In genomic region chr14:21118095-21118494, GRCm38 (mm10) we compare ENCODE assay signal across 14 mouse cellular contexts.
"Had no signal": no experiment of that assay in that cellular context is flagged by ENCODE, and none has a peak within 500 bp of the region (broad histone marks: within the 10 kb centered on the region; RNA-seq: fewer than 3 reads in every experiment).

No protein-coding gene starts in this region.

- H3K4me2 ChIP-seq: limb, embryonic 15.5 days; liver, embryonic 13.5 days; midbrain, embryonic 12.5 days; neural tube, embryonic 13.5 days; stomach, embryonic 15.5 days had no signal

- H3K4me3 ChIP-seq: limb, embryonic 15.5 days; liver, embryonic 13.5 days; midbrain, embryonic 12.5 days; neural tube, embryonic 13.5 days; stomach, embryonic 15.5 days had no signal

- H3K9ac ChIP-seq: limb, embryonic 15.5 days; liver, embryonic 13.5 days; midbrain, embryonic 12.5 days; neural tube, embryonic 13.5 days; stomach, embryonic 15.5 days had no signal

- DNase-seq: kidney, postnatal 36 days; layer of hippocampus, adult 9-11 months; layer of hippocampus, postnatal 36 days; liver, embryonic 13.5 days; lung, adult 18-20 months; retina, postnatal 1 day; right cerebral cortex, postnatal 4 days; thymus, adult 2 months; thymus, postnatal 25 days had no signal

- ATAC-seq: midbrain, embryonic 16.5 days had no signal

- H3K9me3 ChIP-seq: limb, embryonic 15.5 days; liver, embryonic 13.5 days; midbrain, embryonic 12.5 days; neural tube, embryonic 13.5 days; stomach, embryonic 15.5 days had no signal

- H3K27me3 ChIP-seq: limb, embryonic 15.5 days; liver, embryonic 13.5 days; midbrain, embryonic 12.5 days; neural tube, embryonic 13.5 days; stomach, embryonic 15.5 days had no signal

- H3K36me3 ChIP-seq: limb, embryonic 15.5 days; liver, embryonic 13.5 days; midbrain, embryonic 12.5 days; neural tube, embryonic 13.5 days; stomach, embryonic 15.5 days had no signal

- H3K4me1 ChIP-seq: midbrain, embryonic 12.5 days; neural tube, embryonic 13.5 days had no signal

- H3K27ac ChIP-seq: limb, embryonic 15.5 days; liver, embryonic 13.5 days; midbrain, embryonic 12.5 days; neural tube, embryonic 13.5 days; stomach, embryonic 15.5 days had no signal
